Mouse (Mus musculus) 3T3-L1 (cell line): ENCODE results near the gene Rgcc.

ENCODE experiments used
- DNase-seq: peaks from one replicate; pipeline ENCODE4 v3.0.0-alpha.2; 2015; ENCODE audit warnings: low read depth, low spot score

The Rgcc gene

DNA sequence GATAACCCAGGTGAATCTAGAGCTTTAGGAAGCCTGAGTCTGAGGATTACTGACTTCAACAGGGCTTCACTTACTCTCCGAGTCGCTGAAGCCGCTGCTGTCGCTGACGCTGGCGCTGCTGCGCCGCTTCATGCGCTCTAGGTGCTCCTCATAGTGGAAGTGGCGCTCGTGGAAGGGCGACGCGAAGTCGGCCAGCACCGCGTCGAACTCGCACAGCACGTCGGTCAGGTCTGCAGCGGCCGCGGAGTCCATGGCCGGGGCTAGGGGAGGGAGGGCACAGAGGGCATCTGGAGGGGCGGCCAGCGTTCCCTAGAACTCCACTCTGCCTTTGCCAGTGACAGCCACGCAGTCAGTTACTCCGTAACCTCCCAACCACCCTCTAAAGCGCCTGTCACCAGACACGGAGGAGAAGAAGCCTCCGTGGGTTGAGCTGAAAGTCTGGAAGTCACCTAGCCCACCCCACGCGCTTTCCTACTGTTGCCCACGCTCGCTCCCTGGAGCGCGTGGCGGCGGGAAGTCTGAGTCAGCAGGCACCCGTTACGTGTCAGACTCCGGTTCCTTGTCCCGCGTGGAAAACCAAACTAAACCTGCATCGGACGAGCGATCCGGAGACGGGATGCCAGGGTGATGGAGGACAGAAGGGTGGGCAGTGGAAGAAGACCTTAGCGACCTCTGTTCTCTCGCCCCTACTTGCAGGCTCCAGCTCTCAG lies 649 bp downstream of the Rgcc start:
- DNase-seq: no peak

DNA sequence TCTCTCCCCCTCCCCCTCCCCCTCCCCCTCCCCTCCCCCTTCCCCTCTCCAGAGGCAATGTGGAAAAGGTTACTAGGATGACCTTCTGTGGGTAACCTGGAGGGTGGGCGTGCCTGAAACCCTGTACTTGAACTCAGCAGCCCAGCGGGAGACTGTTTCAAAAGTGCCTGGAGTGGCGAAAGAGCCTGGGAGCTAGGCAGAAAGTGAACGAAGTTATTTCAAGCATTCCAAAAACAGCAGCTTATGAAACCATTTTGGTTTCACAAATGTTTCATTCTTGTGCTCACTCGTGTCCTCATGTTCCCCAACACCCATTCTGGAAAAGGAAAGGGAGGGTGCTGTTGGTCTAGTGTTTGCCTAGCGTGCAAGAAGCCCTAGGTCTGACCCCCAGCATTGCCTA lies 1.6 kb downstream of the Rgcc start:
- DNase-seq: peak; percentile 37

DNA sequence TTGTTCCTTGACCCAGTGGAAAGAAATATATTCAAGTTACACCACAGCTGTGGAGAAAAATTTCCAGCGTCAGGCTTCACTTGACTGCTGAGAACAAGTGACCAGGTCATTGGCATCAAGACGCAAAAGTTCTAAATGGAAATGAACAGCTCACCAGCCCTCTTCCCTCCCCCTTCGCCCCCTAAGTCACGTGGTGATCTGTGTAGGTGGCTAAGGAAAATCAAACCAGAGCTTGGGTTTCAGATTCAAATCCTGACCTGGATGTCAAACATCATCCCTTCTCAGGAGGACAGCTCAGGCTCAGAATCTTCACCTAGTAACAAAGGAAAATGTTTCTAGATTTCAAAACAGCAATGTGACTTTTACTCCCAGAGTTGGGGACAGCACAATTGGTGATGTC lies 2.2 kb downstream of the Rgcc start:
- no peak for DNase-seq

GRCm38 (mm10) chr14:79298314-79298992 lies 3.0 kb downstream of the Rgcc start:
- DNase-seq: no peak

GRCm38 (mm10) chr14:79296836-79297235 lies 4.6 kb downstream of the Rgcc start:
- no peak for DNase-seq

- no peak for DNase-seq
These were observed 5.2 kb downstream of the Rgcc start for GRCm38 (mm10) chr14:79296201-79296600.

DNA sequence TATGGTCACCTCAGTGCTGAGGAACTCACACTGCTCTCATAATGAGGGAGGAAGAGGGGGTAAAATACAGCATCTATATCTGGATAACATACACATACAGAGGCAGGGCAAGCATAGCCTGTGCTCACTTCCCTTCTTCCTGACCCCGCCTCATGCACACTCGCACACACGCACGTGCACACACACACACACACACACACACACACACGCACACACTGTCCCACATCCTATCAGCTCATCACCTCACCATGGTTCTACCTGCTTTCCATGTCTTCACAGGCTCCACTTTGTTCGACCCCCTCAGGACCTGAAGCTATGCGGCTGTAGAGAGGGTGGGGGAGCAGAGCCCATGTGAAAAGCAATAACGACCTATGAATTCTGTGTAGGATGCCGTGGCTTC lies 5.9 kb downstream of the Rgcc start:
- no peak for DNase-seq

DNA sequence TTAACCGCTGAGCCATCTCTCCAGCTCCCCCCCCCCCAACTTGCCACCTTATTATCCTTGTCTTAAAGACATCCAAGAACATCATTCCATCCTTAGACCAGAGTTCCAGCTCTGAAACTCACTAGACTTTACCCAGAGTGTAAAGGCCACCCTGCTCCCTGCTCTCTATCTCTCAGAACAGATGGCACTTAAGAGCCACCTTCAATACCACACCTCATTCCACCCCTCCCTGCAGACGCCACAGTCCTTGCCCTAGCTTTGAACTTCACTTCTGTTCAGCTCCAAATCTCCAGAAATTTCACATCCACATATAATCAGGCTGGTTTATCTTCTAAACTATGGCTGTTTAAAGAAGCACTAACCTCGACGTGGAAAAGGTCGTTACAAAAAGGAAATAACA lies 6.5 kb downstream of the Rgcc start:
- no peak for DNase-seq

GRCm38 (mm10) chr14:79294051-79294814 lies 7.2 kb downstream of the Rgcc start:
- DNase-seq: no peak

- DNase-seq: no peak
These were observed 8.2 kb downstream of the Rgcc start for GRCm38 (mm10) chr14:79293119-79293780.

GRCm38 (mm10) chr14:79291629-79292028 lies 9.8 kb downstream of the Rgcc start:
- no peak for DNase-seq

DNA sequence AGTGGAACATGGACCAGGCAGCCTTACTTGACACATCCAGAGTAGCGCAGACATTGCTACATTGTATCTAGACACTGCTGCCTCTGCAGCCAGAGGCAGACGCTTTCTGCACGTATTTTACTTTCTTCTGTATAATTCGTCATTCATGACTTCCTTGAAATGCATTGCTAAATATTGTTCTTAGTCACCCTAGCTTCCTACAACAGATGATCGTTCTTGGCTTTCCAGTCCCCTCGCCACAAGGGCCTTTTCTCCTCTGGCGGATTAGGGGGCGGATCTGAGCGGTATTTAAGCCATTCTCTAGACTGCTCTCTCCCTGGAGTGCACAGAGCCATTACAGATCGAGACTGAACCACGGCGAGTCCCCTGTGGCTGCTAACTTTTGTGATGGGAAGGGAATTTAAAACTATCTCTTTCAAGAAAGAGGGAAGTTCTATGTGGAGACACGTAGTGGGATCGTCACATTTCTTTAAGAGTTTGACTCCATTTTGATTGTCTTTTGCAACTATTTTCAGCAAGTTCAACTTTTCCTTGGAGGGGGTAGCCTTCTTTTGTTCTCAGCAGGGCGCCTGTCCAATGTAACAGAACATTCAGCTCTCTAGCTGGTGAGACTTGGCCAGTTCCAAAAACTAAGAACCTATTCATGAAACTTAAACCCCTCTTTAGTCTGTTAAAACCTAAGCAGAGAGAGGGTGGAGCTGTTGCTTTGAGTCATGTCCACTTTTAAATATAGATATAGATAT lies 10.6 kb downstream of the Rgcc start:
- DNase-seq: peak; percentile 76

DNA sequence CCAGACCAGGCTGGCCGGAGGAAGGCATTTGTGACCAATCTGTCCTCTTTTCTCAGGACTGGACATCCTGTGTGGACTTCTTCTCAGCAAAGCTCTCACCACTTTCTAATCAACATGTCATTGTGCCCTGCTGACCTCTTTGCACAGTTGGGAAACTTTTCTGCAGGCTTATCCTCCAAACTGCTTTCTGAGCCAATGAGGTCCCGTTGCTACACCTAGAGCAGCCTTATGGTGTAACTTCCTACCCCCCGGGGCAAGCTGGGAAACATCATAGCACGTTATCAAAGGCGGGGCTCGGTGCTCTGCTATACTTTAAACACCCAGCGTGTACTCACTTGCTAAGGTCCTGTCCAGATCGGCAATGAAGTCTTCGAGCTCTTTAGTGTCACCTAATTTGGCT lies 11.5 kb downstream of the Rgcc start:
- DNase-seq: no peak

- DNase-seq: no peak
These were observed 13.2 kb downstream of the Rgcc start for GRCm38 (mm10) chr14:79288280-79288679.

DNA sequence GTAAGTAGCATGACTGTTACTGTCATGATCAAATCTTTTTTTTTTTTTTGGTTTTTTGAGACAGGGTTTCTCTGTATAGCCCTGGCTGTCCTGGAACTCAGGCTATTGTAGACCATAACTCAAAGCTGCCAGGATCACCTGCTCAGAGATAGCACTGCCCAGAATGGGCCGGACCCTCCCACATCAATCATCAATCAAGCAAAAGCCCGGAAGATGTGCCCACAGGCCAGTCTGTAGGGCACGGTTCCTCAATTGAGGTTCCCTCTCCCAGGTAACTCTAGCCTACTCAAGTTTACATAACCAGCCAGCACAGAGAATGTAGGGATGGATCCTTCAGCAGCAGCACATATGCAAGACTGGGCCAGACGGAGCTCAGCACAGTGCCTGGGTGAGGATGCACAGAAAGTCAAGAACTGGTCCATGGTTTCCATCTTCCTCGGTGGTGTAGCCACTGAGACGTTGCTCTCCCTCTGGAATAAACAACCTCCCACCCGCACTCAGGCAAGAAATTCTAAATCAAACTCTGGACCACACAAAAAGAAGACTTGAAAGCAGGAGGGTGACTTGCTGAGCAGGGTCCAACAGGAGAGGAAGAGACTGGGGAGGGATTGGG lies 14.1 kb downstream of the Rgcc start:
- no peak for DNase-seq

DNA sequence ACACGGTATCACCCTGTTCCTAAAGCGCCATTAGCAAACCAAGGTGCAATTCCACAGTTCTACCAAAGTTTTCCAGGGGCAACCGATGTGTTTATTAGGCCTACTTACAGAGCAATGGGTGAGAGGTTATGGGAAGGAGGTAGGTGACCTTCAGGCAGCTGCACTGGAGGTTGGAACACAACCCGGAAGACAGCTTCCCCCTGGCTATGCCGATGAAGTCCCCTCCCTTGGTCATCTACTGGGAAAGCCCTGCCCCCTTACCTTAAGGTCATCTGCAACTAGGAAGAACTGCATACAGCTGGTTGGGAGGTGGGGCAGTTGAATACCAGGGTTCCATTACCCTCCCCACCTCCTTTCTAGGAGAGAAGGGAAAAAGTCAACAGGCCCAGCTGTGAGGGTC lies 15.9 kb downstream of the Rgcc start:
- DNase-seq: no peak

DNA sequence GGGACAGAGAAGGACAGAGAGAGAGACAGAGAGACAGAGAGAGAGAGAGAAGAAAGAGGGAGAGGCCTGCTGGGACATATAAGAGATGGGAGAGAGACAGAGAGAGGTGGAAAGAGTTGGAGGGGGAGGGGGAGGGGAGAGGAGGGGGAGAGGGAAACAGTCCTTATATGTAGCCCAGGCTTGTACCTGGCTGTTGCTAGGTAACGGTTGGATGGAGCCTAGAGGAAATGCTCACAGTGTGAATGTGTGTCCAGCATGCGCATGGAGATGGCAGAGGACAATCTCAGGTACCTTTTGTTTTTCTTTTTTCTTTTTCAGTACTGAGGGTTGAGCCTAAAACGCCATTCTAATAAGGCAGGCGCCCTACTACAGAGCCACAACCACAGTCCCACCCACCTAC lies 16.8 kb downstream of the Rgcc start:
- DNase-seq: no peak

- no peak for DNase-seq
These were observed 17.5 kb downstream of the Rgcc start for GRCm38 (mm10) chr14:79283952-79284351.

DNA sequence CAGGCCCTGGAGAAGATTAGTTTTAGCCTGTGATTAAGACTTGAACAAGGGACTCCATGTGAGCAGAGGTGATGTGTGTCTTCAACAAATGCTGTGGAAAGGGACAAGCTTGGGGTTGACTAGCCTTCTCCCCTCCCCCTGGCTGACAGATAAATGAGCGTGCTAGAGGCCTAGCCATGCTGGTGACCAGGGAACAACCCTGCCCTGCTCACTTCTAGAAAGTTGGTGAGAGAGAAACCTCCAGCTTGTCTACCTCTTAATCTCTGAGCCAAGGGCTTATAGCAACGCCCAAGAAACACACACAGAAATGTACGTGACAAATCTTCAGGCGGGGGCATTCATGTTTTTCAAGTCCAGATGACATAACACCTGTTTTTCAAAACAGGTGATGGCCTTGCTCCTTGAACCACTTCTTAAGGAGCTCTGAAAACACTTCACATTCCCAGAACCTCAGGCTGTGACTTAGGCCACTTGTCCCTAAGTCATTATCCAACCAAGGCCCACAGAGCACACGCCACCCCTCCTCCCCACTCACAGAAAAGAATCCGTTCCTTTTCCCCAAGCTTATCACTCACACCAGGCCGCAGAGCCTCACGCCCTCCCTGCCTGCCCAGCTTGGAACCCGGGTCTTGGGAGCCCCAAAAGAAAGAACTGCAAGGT lies 19.4 kb downstream of the Rgcc start:
- DNase-seq: no peak

GRCm38 (mm10) chr14:79280456-79280855 lies 21.0 kb downstream of the Rgcc start:
- no peak for DNase-seq

- no peak for DNase-seq
These were observed 22.0 kb downstream of the Rgcc start for GRCm38 (mm10) chr14:79279494-79279893.
